Mouse (Mus musculus) heart, embryonic 10.5 days (tissue): ENCODE measurements around the gene Fam110a. TPM values are rescaled to one million over a fixed set of nuclear protein-coding genes. Genes with fewer than 3 reads are reported as not detected.

Experiments
- DNase-seq: peaks from one replicate; pipeline ENCODE4 v3.0.0-alpha.2; 2017; ENCODE audit warnings: low spot score
- H3K27ac ChIP-seq: fragments of 300-500 bp; sonication (generic); 2 replicates; pipeline ENCODE4 v1.5.1; 2016; ENCODE audit warnings: mild to moderate bottlenecking
- H3K27me3 ChIP-seq: fragments of 300-500 bp; sonication (generic); 2 replicates; pipeline ENCODE4 v1.6.1; 2016; ENCODE audit warnings: mild to moderate bottlenecking; ENCODE audit not compliant: poor library complexity, insufficient read depth, severe bottlenecking
- H3K36me3 ChIP-seq: fragments of 300-500 bp; sonication (generic); 2 replicates; pipeline ENCODE4 v1.6.1; 2016; ENCODE audit warnings: mild to moderate bottlenecking, moderate library complexity
- H3K4me1 ChIP-seq: fragments of 300-500 bp; sonication (generic); 2 replicates; pipeline ENCODE4 v1.6.1; 2016; ENCODE audit warnings: mild to moderate bottlenecking
- H3K4me3 ChIP-seq: fragments of 300-500 bp; sonication (generic); 2 replicates; pipeline ENCODE4 v1.5.1; 2016; ENCODE audit warnings: mild to moderate bottlenecking, moderate library complexity
- H3K9me3 ChIP-seq: fragments of 300-500 bp; sonication (generic); 2 replicates; pipeline ENCODE4 v1.6.1; 2016; ENCODE audit warnings: mild to moderate bottlenecking, moderate library complexity
- WGBS: fragments of 180-500 bp; shearing (Covaris S2); methylation state at CpG from one replicate; pipeline ENCODE4 v1.1.7; 2016; 5-methylcytosine and 5-hydroxymethylcytosine counted together
- microRNA counts: library from miRNA; unstranded; fragments of <30 nt; microRNA quantifications from one replicate; lab custom pipeline; 2017
- microRNA-seq: library from miRNA; unstranded; fragments of <30 nt; microRNA quantifications from one replicate; pipeline ENCODE4, GENCODE M21; 2017
- polyA plus RNA-seq: library from polyadenylated mRNA; unstranded; fragments of >200 nt; fragmentation: Nextera tagmentation; extraction: Ambion mirVana; gene quantifications from 2 replicates; pipeline ENCODE4 v1.2.1, GENCODE M21; 2016

Fam110a gene
- polyA plus RNA-seq, 1 experiment from 2014 or later = 16.3 TPM

DNA sequence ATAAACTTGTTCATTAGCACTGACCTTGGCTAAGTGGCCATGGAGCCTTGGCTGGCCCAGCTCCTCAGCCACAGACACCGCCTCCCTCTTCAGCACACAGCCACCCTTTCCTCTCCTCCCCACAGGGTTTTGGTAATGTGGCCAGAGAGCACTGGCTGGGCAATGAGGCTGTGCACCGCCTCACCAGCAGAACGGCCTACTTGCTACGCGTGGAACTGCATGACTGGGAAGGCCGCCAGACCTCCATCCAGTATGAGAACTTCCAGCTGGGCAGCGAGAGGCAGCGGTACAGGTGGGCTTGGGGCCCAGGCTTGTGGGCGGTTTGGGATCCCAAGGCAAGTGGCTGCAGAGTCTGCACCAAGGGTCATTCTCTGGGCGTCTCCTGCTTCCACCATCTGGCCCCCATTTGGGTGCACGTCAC is 41.2 kb downstream of the Fam110a start:
- Histone ChIP-seq H3K4me1 (peaks cover 4% of the 10 kb centered on the region; the same call in 1 of the 2 replicates), H3K27me3 (peaks cover 34% of the 10 kb centered on the region), H3K4me3 (no peak overlapping the region), H3K27ac (no peak overlapping the region), H3K36me3 (no peaks in the 10 kb centered on the region), H3K9me3 (no peaks in the 10 kb centered on the region)
- 70% methylated on average over 11 of the region's 11 CpGs for WGBS
- DNase-seq = no peak

DNA sequence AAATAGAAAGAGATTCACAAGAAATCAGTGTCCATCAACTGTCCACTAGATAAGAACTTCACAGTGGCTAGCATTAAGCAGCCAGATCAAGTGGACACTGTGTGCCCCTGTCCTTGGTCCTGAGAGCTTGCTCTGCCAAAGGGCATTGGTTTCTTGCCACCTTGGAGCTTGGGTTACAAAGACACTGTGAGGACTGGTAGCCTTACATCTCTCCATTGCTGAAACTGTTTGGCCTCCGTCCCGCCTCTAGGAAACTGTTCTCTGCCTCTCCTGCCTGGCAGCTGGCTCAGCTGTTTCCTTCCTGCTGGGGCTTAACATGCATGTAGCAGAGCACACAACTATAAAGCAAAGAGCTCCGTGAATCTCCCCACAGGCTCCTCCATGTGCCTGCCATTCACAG is 42.1 kb downstream of the Fam110a start:
- 65% methylated on average over 3 of the region's 3 CpGs for WGBS
- Histone ChIP-seq H3K36me3 (no peaks in the 10 kb centered on the region), H3K27me3 (peaks cover 25% of the 10 kb centered on the region), H3K4me1 (peaks cover 4% of the 10 kb centered on the region; the same call in 1 of the 2 replicates), H3K4me3 (no peak overlapping the region), H3K27ac (no peak overlapping the region), H3K9me3 (no peaks in the 10 kb centered on the region)
- DNase-seq = no peak

DNA sequence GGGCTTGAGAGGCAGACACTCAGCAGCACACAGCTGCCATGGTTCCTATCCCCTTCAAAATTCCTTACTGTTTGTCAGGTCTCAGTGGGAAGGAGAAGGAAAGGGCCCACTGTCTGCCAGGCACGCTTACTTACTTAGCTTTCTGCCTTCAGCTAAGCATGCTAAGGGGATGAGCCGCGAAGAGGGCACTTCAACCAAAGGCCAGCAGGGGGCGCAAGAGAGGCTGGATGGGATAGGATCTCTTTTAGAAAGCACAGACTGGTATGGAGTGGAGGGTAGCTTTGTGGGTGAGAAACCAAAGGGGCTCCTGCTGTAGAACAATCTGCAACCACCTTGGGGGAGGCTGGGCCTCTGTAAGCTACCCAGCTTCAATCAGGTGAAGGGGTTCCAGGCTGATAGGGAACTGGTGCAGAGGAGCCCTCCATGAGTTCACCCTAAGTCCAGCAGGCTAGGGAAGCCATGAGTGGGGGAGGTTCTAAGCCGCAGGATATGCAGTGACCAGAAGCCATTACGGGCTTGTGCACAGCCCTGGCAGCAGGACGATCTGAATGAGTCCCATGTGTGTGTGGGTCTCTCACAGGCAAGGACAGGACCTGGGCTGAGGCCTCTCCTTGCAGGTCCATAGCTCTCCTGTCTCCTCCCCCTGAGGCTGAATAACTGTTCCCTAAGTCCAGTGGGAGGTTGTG is 49.5 kb downstream of the Fam110a start:
- DNase-seq = no peak
- WGBS = 36% methylated on average over 7 of the region's 7 CpGs
- Histone ChIP-seq H3K27me3 (peaks cover 17% of the 10 kb centered on the region), H3K9me3 (no peaks in the 10 kb centered on the region), H3K27ac (no peak overlapping the region), H3K36me3 (no peaks in the 10 kb centered on the region), H3K4me3 (no peak overlapping the region), H3K4me1 (peaks cover 13% of the 10 kb centered on the region)

DNA sequence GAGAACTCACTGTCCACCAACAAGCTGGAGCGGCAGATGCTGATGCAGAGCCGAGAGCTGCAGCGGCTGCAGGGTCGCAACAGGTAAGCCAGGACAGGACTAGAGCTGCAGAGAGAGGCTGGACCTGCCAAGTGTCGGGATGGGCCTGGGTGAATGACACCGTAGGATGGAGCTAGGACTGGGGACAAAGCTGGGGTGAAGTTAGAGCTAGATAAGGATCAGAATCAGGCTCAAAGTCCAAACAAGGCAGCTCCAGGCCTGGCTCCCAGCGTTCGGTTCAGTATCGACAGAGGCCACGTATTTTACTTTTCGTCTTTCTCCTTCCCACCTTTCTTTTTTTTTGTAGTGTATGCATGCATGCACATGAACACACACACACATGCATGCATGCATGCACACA is 52.9 kb downstream of the Fam110a start:
- peaks cover 18% of the 10 kb centered on the region for H3K4me1 ChIP-seq
- no peak for DNase-seq
- H3K9me3 ChIP-seq = no peaks in the 10 kb centered on the region
- no peak overlapping the region for H3K4me3 ChIP-seq
- H3K36me3 ChIP-seq = no peaks in the 10 kb centered on the region
- H3K27me3 ChIP-seq = peaks cover 18% of the 10 kb centered on the region; the same call in 1 of the 2 replicates
- no peak overlapping the region for H3K27ac ChIP-seq
- WGBS = 85% methylated on average over 11 of the region's 11 CpGs

DNA sequence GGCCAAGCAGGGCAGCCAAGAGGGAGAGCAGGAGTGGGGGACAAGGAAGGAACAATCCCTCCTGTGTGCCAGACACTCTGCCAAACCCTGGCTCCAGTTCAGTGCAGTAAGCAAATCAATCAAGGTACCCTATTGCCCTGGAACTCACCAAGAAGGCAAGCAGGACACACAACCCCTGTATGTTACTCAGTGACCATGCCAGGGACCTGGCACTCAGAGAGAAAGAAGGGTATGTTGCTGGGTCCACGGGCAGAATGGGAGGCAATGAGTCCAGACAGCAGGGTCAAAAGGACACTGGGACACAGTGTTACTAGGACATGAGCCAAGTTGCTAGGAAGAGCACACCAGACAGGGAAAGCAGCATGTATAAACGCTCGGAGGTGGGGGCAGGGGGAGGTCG is 54.3 kb downstream of the Fam110a start:
- DNase-seq = no peak
- WGBS = 59% methylated on average over 4 of the region's 4 CpGs

DNA sequence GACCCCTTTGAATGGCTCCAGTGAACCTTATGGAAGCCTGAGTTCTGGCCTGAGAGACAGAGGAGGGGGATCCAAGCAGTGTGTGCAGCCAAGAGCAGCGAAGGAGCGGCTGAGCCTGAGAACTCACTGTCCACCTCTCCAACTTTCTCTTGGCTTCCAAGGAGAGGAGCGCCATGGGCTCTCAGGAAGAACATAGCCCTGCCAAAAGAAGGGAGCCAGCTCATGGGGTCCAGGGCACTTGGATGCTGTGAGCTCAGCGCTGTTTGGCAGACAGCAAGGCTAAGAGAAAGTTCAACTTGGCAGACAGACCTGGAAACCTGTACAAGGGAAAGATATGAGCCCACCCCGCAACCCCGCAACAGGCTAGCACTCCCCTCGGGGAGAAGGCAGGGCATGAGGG is 55.7 kb downstream of the Fam110a start:
- no peak for DNase-seq
- Histone ChIP-seq H3K9me3 (no peaks in the 10 kb centered on the region), H3K27ac (no peak overlapping the region), H3K36me3 (no peaks in the 10 kb centered on the region), H3K4me3 (no peak overlapping the region), H3K4me1 (peaks cover 29% of the 10 kb centered on the region), H3K27me3 (0 out of 2 replicates have a peak, but pooled peaks cover 7% of the 10 kb centered on the region)
- 85% methylated on average over 7 of the region's 7 CpGs for WGBS

More for the DNA sequence above, 54.3 kb downstream of the Fam110a start:
- Histone ChIP-seq H3K4me1 (peaks cover 23% of the 10 kb centered on the region), H3K27ac (0 out of 2 replicates have a peak overlapping the region, but pooled peaks have one; percentile 42), H3K9me3 (no peaks in the 10 kb centered on the region), H3K4me3 (no peak overlapping the region), H3K27me3 (peaks cover 14% of the 10 kb centered on the region; the same call in 1 of the 2 replicates), H3K36me3 (no peaks in the 10 kb centered on the region)

DNA sequence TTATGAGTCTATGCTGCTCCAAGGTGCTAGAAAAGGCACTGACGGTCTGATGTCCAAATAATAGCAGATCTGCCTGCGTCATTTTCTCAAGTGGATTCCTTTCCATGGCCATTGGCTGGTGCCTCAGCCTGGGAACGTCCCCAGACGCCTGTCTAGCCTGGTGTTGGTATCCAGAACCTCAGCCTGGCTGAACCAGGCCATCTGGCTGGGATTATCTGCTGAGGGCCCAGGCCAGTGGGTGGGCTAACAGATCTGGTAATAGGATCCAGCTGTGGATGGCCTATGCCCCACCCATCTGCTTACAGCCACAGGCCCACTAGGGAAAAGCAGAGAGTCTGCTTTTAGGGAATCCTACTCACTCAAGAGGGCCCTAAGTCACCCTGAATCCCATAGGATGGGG is 58.4 kb downstream of the Fam110a start:
- H3K4me1 ChIP-seq = peaks cover 31% of the 10 kb centered on the region
- H3K27ac ChIP-seq = 0 out of 2 replicates have a peak overlapping the region, but pooled peaks have one; percentile 7

DNA sequence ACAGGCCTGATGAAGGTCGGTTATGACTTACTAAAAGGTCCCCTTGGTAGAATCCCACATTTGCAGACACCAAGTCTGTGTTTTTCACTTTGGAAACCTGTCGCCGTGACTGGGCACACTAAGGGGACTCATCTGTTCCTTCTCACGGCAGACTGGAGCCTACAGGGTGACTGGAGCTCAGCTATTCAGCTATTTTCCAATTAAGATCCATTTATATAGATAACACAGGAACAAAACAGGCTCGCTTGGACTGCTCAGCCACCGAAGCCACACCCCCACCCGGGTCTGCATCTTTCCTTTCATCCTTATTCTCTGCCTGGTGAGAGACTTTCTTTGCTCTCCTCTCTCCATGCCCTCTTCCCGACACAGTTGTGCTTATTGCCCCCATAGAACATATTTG is 59.0 kb downstream of the Fam110a start:
- H3K9me3 ChIP-seq = no peaks in the 10 kb centered on the region
- no peaks in the 10 kb centered on the region for H3K36me3 ChIP-seq
- no peak for DNase-seq
- 0 out of 2 replicates have a peak, but pooled peaks cover 6% of the 10 kb centered on the region for H3K27me3 ChIP-seq
- no peak overlapping the region for H3K27ac ChIP-seq
- H3K4me3 ChIP-seq = no peak overlapping the region
- WGBS = 67% methylated on average over 8 of the region's 8 CpGs
- peaks cover 31% of the 10 kb centered on the region for H3K4me1 ChIP-seq

More for the DNA sequence above, 58.4 kb downstream of the Fam110a start:
- Histone ChIP-seq H3K9me3 (no peaks in the 10 kb centered on the region), H3K4me3 (no peak overlapping the region), H3K27me3 (0 out of 2 replicates have a peak, but pooled peaks cover 6% of the 10 kb centered on the region), H3K36me3 (no peaks in the 10 kb centered on the region)
- 40% methylated on average over 4 of the region's 4 CpGs for WGBS
- DNase-seq = no peak

MicroRNAs within 50 kb of the gene (microRNA counts, 519-probe panel; counts per million panel counts)
- not detected for microRNA mmu-miR-1953 (lab: Ali Mortazavi, UCI)

Small RNA genes within 50 kb of the gene (microRNA-seq; reads per million reads assigned to microRNA genes)
- gene Mir1953 = not detected

Other genes with a start within 250 kb of the Fam110a start
- gene Psmf1, start 236.0 kb downstream of the Fam110a start, polyA plus RNA-seq = 37.2 and 43.1 TPM in 2 replicates
- 0.22 and 4.2 TPM in 2 replicates for gene Rspo4, start 137.3 kb downstream of the Fam110a start, polyA plus RNA-seq
- 0.48 and 1.1 TPM in 2 replicates for gene Angpt4, start 69.0 kb downstream of the Fam110a start, polyA plus RNA-seq
- gene Slc52a3, start 16.3 kb upstream of the Fam110a start, polyA plus RNA-seq = 1.2 and 1.3 TPM in 2 replicates
- not detected in 2 replicates for gene Scrt2, start 101.3 kb upstream of the Fam110a start, polyA plus RNA-seq
- 8.1 and 9.1 TPM in 2 replicates for gene Srxn1, start 125.3 kb upstream of the Fam110a start, polyA plus RNA-seq
- gene Tcf15, start 163.3 kb upstream of the Fam110a start, polyA plus RNA-seq = 1.9 and 7.2 TPM in 2 replicates
- 64.0 and 67.0 TPM in 2 replicates for gene Csnk2a1, start 246.6 kb upstream of the Fam110a start, polyA plus RNA-seq